Mouse (Mus musculus) cerebellum, adult 2 months (tissue): ENCODE data around the gene Llph. TPM values are rescaled to one million over a fixed set of nuclear protein-coding genes. Genes with fewer than 3 reads are reported as not detected.

ENCODE experiments used
- DNase-seq, 2 experiments: peaks; one replicate each; pipeline ENCODE4 v3.0.0; 2021
- H3K27ac ChIP-seq: fragments of 200-500 bp; 2 replicates; pipeline ENCODE4 v1.5.1; 2012; ENCODE audit warnings: low read length, control low read depth, inconsistent platforms; ENCODE audit not compliant: insufficient read depth
- H3K27me3 ChIP-seq: fragments of 200-500 bp; 2 replicates; pipeline ENCODE4 v1.6.1; 2012; ENCODE audit warnings: inconsistent platforms, mild to moderate bottlenecking, low read length, moderate library complexity; ENCODE audit not compliant: control insufficient read depth, insufficient read depth
- H3K4me1 ChIP-seq: fragments of 200-500 bp; 2 replicates; pipeline ENCODE4 v1.6.1; 2011; ENCODE audit warnings: low read length; ENCODE audit not compliant: control insufficient read depth, insufficient read depth
- H3K4me3 ChIP-seq: fragments of 200-500 bp; replicated peaks from 2 replicates; pipeline ENCODE3; 2011; ENCODE audit warnings: mild to moderate bottlenecking, low read depth, low read length, control low read depth; ENCODE audit not compliant: insufficient read depth
- CTCF ChIP-seq: fragments of 200-500 bp; IDR thresholded peaks from 2 replicates; pipeline ENCODE4 v1.5.1; 2011; ENCODE audit warnings: low read depth, mild to moderate bottlenecking, control low read depth, low read length, moderate library complexity, borderline replicate concordance; ENCODE audit not compliant: insufficient read depth
- POLR2A ChIP-seq: fragments of 200-500 bp; IDR thresholded peaks from 2 replicates; pipeline ENCODE4 v1.6.1; 2011; ENCODE audit warnings: low read length, control low read depth, borderline replicate concordance; ENCODE audit not compliant: insufficient read depth
- WGBS: fragments of 180-500 bp; shearing (Covaris S2); methylation state at CpG from one replicate; pipeline ENCODE4 v1.1.7; 2018; 5-methylcytosine and 5-hydroxymethylcytosine counted together
- polyA plus RNA-seq: library from polyadenylated mRNA; depleted of rRNA; stranded (reverse); fragments of >200 nt; gene quantifications from 2 replicates; pipeline ENCODE4 v1.2.3, GENCODE M21; 2012

Llph gene
- polyA plus RNA-seq, 1 experiment, result 35.8 TPM

DNA sequence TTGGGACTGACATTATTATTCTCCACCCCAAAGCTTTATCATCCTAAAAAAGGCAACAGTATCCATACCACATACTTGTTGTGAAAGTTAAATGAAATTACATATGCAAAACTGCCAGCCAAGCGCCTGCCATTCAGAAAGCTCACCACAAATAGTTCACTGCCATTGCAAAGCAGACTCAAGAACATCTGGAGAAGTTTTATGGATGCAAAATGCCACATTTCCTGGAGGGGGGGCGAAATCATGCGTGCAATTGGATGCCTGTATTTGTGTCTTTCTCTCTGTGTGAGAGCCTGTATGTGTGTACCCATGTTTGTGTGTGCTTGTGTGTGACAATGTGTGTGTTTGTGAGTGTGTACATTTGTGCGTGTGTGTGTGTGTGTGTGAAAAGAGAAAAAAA lies 24.9 kb downstream of the Llph start:
- no peak overlapping the region for H3K27ac ChIP-seq
- no peaks in the 10 kb centered on the region for H3K27me3 ChIP-seq
- no peaks in the 10 kb centered on the region for H3K4me1 ChIP-seq
- no peak overlapping the region for H3K4me3 ChIP-seq
- TF ChIP-seq POLR2A, result no peak
- no peak for TF ChIP-seq CTCF
- DNase-seq, result no peak
- WGBS, result 85% methylated on average over 4 of the region's 4 CpGs

DNA sequence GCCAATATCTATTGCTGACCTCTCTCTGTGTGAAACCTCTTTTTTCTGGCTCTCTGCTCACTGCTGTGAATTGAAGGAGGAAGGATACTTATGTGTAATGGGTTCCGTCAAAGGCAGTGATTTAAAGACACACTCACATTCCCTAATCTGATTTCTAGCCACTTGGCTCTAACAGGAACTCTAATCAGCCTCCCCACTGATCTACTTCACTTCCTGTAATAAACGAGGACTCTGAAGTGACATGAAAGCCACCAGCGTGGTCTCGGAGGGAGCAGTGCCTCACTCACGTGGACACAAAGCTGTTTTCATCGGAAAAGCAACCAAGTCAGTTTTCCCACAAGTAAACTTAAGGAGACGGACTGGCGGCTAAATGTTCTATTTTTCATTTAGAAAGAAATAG lies 25.9 kb downstream of the Llph start:
- 45% methylated on average over 8 of the region's 8 CpGs for WGBS
- no peak overlapping the region for H3K4me3 ChIP-seq
- TF ChIP-seq POLR2A (no peak), CTCF (no peak)
- H3K27ac ChIP-seq, result no peak overlapping the region
- no peaks in the 10 kb centered on the region for H3K4me1 ChIP-seq
- H3K27me3 ChIP-seq, result no peaks in the 10 kb centered on the region; the same call in 1 of the 2 replicates
- no peak for DNase-seq

DNA sequence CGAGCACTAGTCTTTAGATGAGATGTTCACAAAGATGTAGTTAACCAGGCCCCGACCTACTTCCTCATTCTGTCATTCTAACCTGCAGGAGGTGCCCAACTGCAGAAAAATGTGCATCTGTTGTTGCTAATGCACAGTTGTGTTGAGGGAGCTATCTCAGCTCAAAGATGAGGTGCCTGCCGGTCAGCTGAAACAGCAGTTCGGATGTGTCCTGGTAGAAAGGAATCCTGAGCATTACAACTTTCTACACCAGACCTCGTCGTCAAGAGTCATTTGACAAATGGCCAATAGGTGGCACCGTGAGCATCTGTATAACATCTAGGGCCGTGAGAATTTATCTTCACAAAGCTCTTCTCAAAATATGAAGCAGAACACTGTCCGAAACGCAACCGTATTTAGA lies 30.4 kb downstream of the Llph start:
- TF ChIP-seq POLR2A (no peak), CTCF (no peak; the same call in 1 of the 2 replicates)
- peak; percentile 17 to 18 for DNase-seq
- H3K4me3 ChIP-seq, result no peak overlapping the region
- 20% methylated on average over 11 of the region's 11 CpGs for WGBS
- no peaks in the 10 kb centered on the region for H3K4me1 ChIP-seq
- H3K27me3 ChIP-seq, result no peaks in the 10 kb centered on the region; the same call in 1 of the 2 replicates
- no peak overlapping the region for H3K27ac ChIP-seq

DNA sequence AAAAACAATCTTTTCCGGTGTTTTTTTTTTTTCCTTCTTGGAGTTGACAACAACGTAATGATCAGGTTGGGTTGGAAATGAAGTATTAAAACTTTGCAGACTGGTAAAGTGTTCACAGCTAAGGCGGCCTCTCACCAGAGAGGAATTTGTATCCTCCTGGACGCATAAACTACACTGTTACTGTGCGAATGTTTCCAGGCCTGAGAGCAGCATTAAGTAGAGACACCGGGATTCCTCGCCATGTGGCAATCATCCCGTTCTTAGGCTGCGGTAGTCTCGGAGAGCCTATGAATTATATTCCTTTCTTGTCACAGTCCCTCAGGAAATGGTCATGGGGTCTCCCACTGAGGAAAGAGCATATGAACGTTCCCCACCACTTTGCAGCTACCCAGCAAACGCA lies 40.9 kb downstream of the Llph start:
- no peak overlapping the region for H3K4me3 ChIP-seq
- no peak for DNase-seq
- TF ChIP-seq POLR2A (no peak), CTCF (no peak)
- 58% methylated on average over 12 of the region's 12 CpGs for WGBS
- no peak overlapping the region for H3K27ac ChIP-seq
- H3K27me3 ChIP-seq, result no peaks in the 10 kb centered on the region
- H3K4me1 ChIP-seq, result no peaks in the 10 kb centered on the region

DNA sequence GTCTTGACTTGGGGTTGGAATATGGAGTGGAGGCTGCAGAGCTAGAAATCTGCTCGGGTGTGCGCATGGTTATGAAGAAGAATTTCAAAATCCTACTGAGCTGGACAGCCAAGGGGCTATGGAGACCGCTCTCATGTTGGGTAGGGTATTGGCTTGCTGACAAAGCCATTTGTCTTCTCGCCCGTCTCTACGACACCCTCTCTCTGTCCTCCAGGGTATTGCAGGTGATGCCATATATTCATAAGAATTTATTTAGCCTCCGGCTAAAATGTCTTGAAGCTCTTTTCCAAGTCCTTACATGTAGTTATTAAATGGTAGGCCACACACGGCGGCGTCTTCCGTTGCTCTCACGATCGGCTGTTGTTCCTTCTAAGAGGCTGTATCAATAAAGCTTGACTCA lies 43.1 kb downstream of the Llph start:
- Histone ChIP-seq H3K27me3 (no peaks in the 10 kb centered on the region; the same call in 1 of the 2 replicates), H3K4me3 (no peak overlapping the region), H3K4me1 (no peaks in the 10 kb centered on the region), H3K27ac (no peak overlapping the region)
- no peak for DNase-seq
- WGBS, result 92% methylated on average over 13 of the region's 13 CpGs
- no peak for TF ChIP-seq POLR2A
- TF ChIP-seq CTCF, result no peak

DNA sequence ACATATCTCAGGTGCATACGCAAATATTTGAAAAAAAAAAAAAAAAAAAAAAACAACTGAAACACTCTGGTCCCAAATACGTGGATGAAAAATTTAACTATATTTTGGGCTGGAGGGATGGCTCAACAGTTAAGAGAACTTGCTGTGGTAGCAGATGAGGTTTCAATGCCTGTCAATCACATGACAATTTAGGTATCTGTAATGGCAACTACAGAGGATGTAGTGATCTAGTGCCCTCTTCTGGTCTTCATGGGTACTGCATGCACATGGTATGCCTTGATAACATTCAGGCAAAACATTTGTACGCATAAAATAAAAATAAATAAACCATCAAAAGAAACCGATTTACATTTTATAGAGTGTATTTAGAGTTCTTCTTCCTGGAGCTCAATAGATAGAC lies 43.9 kb downstream of the Llph start:
- Histone ChIP-seq H3K27ac (no peak overlapping the region), H3K4me1 (no peaks in the 10 kb centered on the region), H3K27me3 (no peaks in the 10 kb centered on the region; the same call in 1 of the 2 replicates), H3K4me3 (no peak overlapping the region)
- TF ChIP-seq POLR2A, result no peak
- no peak for TF ChIP-seq CTCF
- no peak for DNase-seq
- 81% methylated on average over 4 of the region's 4 CpGs for WGBS

DNA sequence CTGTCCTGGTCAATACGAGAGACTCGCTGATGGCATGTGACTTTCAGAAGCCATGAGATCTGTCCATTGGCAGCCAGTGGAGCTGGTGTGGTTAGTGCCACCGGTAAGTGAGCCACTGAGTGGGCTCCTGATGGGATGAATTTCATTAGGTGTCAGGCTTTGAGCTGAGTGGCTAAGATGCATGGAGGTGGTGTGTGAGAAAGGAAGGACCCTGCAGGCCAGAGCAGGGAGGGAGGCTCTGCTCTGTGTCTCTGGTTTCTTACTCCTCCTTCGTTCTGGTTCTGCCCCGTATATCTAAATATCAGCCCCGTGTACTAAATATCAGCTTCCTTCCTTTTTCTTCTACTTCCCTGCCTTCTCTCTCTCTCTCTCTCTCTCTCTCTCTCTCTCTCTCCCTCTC lies 44.4 kb downstream of the Llph start:
- WGBS, result 74% methylated on average over 6 of the region's 6 CpGs
- no peaks in the 10 kb centered on the region for H3K4me1 ChIP-seq
- TF ChIP-seq CTCF (no peak), POLR2A (no peak)
- H3K4me3 ChIP-seq, result no peak overlapping the region
- no peak overlapping the region for H3K27ac ChIP-seq
- H3K27me3 ChIP-seq, result no peaks in the 10 kb centered on the region; the same call in 1 of the 2 replicates
- DNase-seq, result no peak

DNA sequence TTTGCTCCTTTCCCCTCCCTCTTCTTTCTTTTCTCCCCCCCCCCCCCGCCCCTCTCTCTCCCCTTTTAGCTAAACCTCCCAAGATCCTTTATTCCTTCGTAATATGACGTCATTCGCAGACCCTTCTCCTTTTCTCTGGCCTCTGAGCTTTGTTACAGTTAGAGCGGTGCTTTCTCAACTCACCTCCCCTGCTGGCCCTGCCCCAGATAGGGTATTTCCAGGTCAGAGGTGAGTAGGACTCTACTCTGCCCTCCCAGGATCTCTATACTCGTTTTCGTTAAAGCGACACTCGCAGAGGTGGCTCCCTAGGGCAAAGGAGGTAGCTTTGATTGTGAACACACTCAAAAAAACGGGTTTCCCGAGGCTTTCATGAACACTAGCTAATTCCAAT lies 45.0 kb downstream of the Llph start:
- no peak for TF ChIP-seq CTCF
- no peak for TF ChIP-seq POLR2A
- no peak overlapping the region for H3K4me3 ChIP-seq
- no peak for DNase-seq
- H3K27ac ChIP-seq, result no peak overlapping the region
- H3K4me1 ChIP-seq, result no peaks in the 10 kb centered on the region
- H3K27me3 ChIP-seq, result no peaks in the 10 kb centered on the region; the same call in 1 of the 2 replicates
- WGBS, result 9% methylated on average over 11 of the region's 11 CpGs

DNA sequence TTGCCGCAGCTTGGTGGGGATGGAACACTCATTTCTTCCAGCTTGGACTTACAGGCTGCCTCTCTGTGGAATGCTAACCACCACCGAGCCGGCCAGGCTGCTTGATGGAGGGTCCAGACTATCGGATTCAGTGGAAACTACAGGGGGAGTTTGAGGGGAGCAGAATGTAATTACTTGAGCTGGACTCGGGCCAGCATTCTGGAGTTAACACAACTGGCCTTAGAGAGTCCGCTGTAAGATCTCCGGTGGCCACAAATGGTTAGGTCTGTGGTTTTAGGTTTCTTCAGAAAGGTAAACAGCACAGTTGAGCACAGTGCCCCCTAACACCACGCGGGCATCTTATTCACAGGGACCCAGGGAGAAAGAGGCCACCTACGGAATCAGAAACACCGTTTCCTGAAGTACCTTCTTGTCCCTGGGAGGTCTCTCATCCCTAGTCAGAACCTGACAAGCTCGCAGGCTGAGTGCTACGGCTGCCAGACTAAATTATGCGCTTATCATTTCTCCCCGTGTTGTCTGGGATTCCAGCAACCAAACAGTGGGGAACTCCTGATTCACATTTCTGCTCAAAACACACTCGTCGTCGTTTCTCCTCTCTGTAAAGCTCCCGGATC lies 45.5 kb downstream of the Llph start:
- H3K4me3 ChIP-seq, result no peak overlapping the region
- WGBS, result 6% methylated on average over 19 of the region's 19 CpGs
- no peak for DNase-seq

More for the DNA sequence above, 45.5 kb downstream of the Llph start:
- no peaks in the 10 kb centered on the region for H3K4me1 ChIP-seq
- H3K27me3 ChIP-seq, result no peaks in the 10 kb centered on the region; the same call in 1 of the 2 replicates
- no peak overlapping the region for H3K27ac ChIP-seq
- TF ChIP-seq POLR2A (no peak), CTCF (no peak)
